Mouse (Mus musculus) neural tube, embryonic 12.5 days (tissue): ENCODE measurements around the gene Kdelr1. TPM values are rescaled to one million over a fixed set of nuclear protein-coding genes. Genes with fewer than 3 reads are reported as not detected.
A peak's percentile ranks its signal among the peaks of the same experiment; 100 is the strongest.

Experiments
- ATAC-seq: fragments of 200-750 bp; cut with Nextera tagmentation; 2 replicates; pipeline ENCODE4 v1.8.0; 2017; ENCODE audit warnings: low read depth, mild to moderate bottlenecking, moderate TSS enrichment, moderate library complexity; ENCODE audit not compliant: low FRiP score
- H3K27ac ChIP-seq: fragments of 300-500 bp; sonication (generic); 2 replicates; pipeline ENCODE4 v1.5.1; 2016
- H3K27me3 ChIP-seq: fragments of 300-500 bp; sonication (generic); replicated peaks from 2 replicates; pipeline ENCODE4 v1.6.1; 2016; ENCODE audit warnings: mild to moderate bottlenecking
- H3K36me3 ChIP-seq: fragments of 300-500 bp; sonication (generic); 2 replicates; pipeline ENCODE4 v1.6.1; 2016; ENCODE audit warnings: mild to moderate bottlenecking
- H3K4me1 ChIP-seq: fragments of 300-500 bp; sonication (generic); 2 replicates; pipeline ENCODE4 v1.6.1; 2016
- H3K4me2 ChIP-seq: fragments of 300-500 bp; sonication (generic); replicated peaks from 2 replicates; pipeline ENCODE4 v1.6.1; 2016; ENCODE audit warnings: mild to moderate bottlenecking
- H3K4me3 ChIP-seq: fragments of 300-500 bp; sonication (generic); 2 replicates; pipeline ENCODE4 v1.5.1; 2016
- H3K9ac ChIP-seq: fragments of 300-500 bp; sonication (generic); 2 replicates; pipeline ENCODE4 v1.6.1; 2016; ENCODE audit warnings: mild to moderate bottlenecking
- H3K9me3 ChIP-seq: fragments of 300-500 bp; sonication (generic); 2 replicates; pipeline ENCODE4 v1.6.1; 2016; ENCODE audit warnings: mild to moderate bottlenecking
- WGBS: fragments of 180-500 bp; shearing (Covaris S2); methylation state at CpG from one replicate; pipeline ENCODE4 v1.1.7; 2016; 5-methylcytosine and 5-hydroxymethylcytosine counted together
- polyA plus RNA-seq: library from polyadenylated mRNA; unstranded; fragments of >200 nt; fragmentation: Nextera tagmentation; extraction: Ambion mirVana; gene quantifications from 2 replicates; pipeline ENCODE4 v1.2.1, GENCODE M21; 2016

The Kdelr1 gene
- polyA plus RNA-seq, 1 experiment from 2014 or later: 41.8 TPM

GRCm38 (mm10) chr7:45920583-45921241 is 48.1 kb downstream of the Kdelr1 start:
- Histone ChIP-seq H3K27ac (no peak overlapping the region), H3K4me1 (peaks cover 38% of the 10 kb centered on the region), H3K4me3 (peak overlapping the region; percentile 11; the same call in 1 of the 2 replicates), H3K27me3 (no peaks in the 10 kb centered on the region), H3K4me2 (peak overlapping the region; percentile 42), H3K9me3 (no peaks in the 10 kb centered on the region), H3K36me3 (no peaks in the 10 kb centered on the region), H3K9ac (no peak overlapping the region)
- WGBS: 56% methylated on average over 9 of the region's 9 CpGs
- no peak for ATAC-seq

- Histone ChIP-seq H3K4me2 (peak within 1 kb of the TSS; percentile 42), H3K9ac (no peak within 1 kb of the TSS), H3K36me3 (no peaks in the 10 kb centered on the region), H3K9me3 (no peaks in the 10 kb centered on the region), H3K4me3 (peak within 1 kb of the TSS; percentile 11; the same call in 1 of the 2 replicates), H3K27ac (no peak within 1 kb of the TSS), H3K27me3 (no peaks in the 10 kb centered on the region), H3K4me1 (peaks cover 33% of the 10 kb centered on the region)
- 55% methylated on average over 9 of the region's 9 CpGs for WGBS
- ATAC-seq: no peak
Observed at GRCm38 (mm10) chr7:45921242-45921621, 48.7 kb downstream of the Kdelr1 start, which contains the start of gene Emp3. TSS of gene Emp3 (minus strand) at chr7:45921404.

- 85% methylated on average over 12 of the region's 12 CpGs for WGBS
- Histone ChIP-seq H3K9ac (no peak overlapping the region), H3K4me2 (peak overlapping the region; percentile 63; the same call in 1 of the 2 replicates), H3K4me3 (no peak overlapping the region), H3K9me3 (no peaks in the 10 kb centered on the region), H3K4me1 (peaks cover 24% of the 10 kb centered on the region), H3K27ac (no peak overlapping the region), H3K36me3 (no peaks in the 10 kb centered on the region), H3K27me3 (no peaks in the 10 kb centered on the region)
- ATAC-seq: no peak
Observed at GRCm38 (mm10) chr7:45921950-45922600, 49.5 kb downstream of the Kdelr1 start.

GRCm38 (mm10) chr7:45922928-45923761 is 50.6 kb downstream of the Kdelr1 start:
- Histone ChIP-seq H3K36me3 (no peaks in the 10 kb centered on the region), H3K4me1 (peaks cover 13% of the 10 kb centered on the region; the same call in 1 of the 2 replicates), H3K4me2 (peak overlapping the region; percentile 63), H3K27ac (peak overlapping the region; percentile 54), H3K9ac (peak overlapping the region; percentile 3; the same call in 1 of the 2 replicates), H3K27me3 (no peaks in the 10 kb centered on the region; the same call in 1 of the 2 replicates), H3K4me3 (peak overlapping the region; percentile 41), H3K9me3 (no peaks in the 10 kb centered on the region)
- peak; percentile 91 for ATAC-seq
- under 1% methylated on average over 37 of the region's 37 CpGs for WGBS

- ATAC-seq: peak; percentile 33
- Histone ChIP-seq H3K27ac (peak within 1 kb of the TSS; percentile 54), H3K4me2 (peak within 1 kb of the TSS; percentile 63), H3K4me1 (peaks cover 13% of the 10 kb centered on the region; the same call in 1 of the 2 replicates), H3K4me3 (peak within 1 kb of the TSS; percentile 41), H3K9ac (peak within 1 kb of the TSS; percentile 3; the same call in 1 of the 2 replicates), H3K27me3 (no peaks in the 10 kb centered on the region; the same call in 1 of the 2 replicates), H3K36me3 (no peaks in the 10 kb centered on the region), H3K9me3 (no peaks in the 10 kb centered on the region)
- 4% methylated on average over 24 of the region's 24 CpGs for WGBS
Observed at GRCm38 (mm10) chr7:45923762-45924428, 51.3 kb downstream of the Kdelr1 start, which contains the start of gene Ccdc114. TSS of gene Ccdc114 (plus strand) at chr7:45924072.

GRCm38 (mm10) chr7:45924429-45924816 is 51.9 kb downstream of the Kdelr1 start:
- H3K36me3 ChIP-seq: no peaks in the 10 kb centered on the region
- no peak for ATAC-seq
- no peaks in the 10 kb centered on the region; the same call in 1 of the 2 replicates for H3K27me3 ChIP-seq
- no peaks in the 10 kb centered on the region for H3K9me3 ChIP-seq
- H3K4me2 ChIP-seq: peak overlapping the region; percentile 63
- H3K4me3 ChIP-seq: peak overlapping the region; percentile 41; the same call in 1 of the 2 replicates
- no peak overlapping the region for H3K9ac ChIP-seq
- 9% methylated on average over 14 of the region's 14 CpGs for WGBS
- H3K27ac ChIP-seq: no peak overlapping the region
- peaks cover 13% of the 10 kb centered on the region; the same call in 1 of the 2 replicates for H3K4me1 ChIP-seq

GRCm38 (mm10) chr7:45928626-45929295 is 56.2 kb downstream of the Kdelr1 start:
- Histone ChIP-seq H3K27ac (no peak overlapping the region), H3K4me3 (no peak overlapping the region), H3K9me3 (peaks cover 7% of the 10 kb centered on the region; the same call in 1 of the 2 replicates), H3K4me2 (0 out of 2 replicates have a peak overlapping the region, but pooled peaks have one; percentile 2), H3K36me3 (no peaks in the 10 kb centered on the region), H3K27me3 (no peaks in the 10 kb centered on the region; the same call in 1 of the 2 replicates), H3K9ac (no peak overlapping the region), H3K4me1 (0 out of 2 replicates have a peak, but pooled peaks cover 6% of the 10 kb centered on the region)
- ATAC-seq: no peak
- WGBS: 23% methylated on average over 18 of the region's 23 CpGs

GRCm38 (mm10) chr7:45929688-45930087 is 57.1 kb downstream of the Kdelr1 start:
- H3K9me3 ChIP-seq: peaks cover 7% of the 10 kb centered on the region; the same call in 1 of the 2 replicates
- H3K27ac ChIP-seq: no peak overlapping the region
- H3K27me3 ChIP-seq: no peaks in the 10 kb centered on the region; the same call in 1 of the 2 replicates
- no peak overlapping the region for H3K4me2 ChIP-seq
- WGBS: 93% methylated on average over 1 of the region's 1 CpGs
- H3K4me1 ChIP-seq: no peaks in the 10 kb centered on the region
- ATAC-seq: no peak
- H3K4me3 ChIP-seq: no peak overlapping the region
- no peak overlapping the region for H3K9ac ChIP-seq
- H3K36me3 ChIP-seq: no peaks in the 10 kb centered on the region

Other genes starting within 250 kb of the Kdelr1 start
- 16.5 and 16.8 TPM in 2 replicates for gene Rasip1, start 245.3 kb upstream of the Kdelr1 start, polyA plus RNA-seq
- 3.5 and 4.9 TPM in 2 replicates for gene Mamstr, start 232.8 kb upstream of the Kdelr1 start, polyA plus RNA-seq
- 0.17 and 0.20 TPM in 2 replicates for gene Fut2, start 206.4 kb upstream of the Kdelr1 start, polyA plus RNA-seq
- gene Ntn5, start 188.8 kb upstream of the Kdelr1 start, polyA plus RNA-seq: 1.2 and 1.7 TPM in 2 replicates
- 1.0 and 1.2 TPM in 2 replicates for gene Sec1, start 178.4 kb upstream of the Kdelr1 start, polyA plus RNA-seq
- 35.5 and 36.6 TPM in 2 replicates for gene Car11, start 172.9 kb upstream of the Kdelr1 start, polyA plus RNA-seq
- 4.1 TPM in 2 replicates for gene Dbp, start 167.7 kb upstream of the Kdelr1 start, polyA plus RNA-seq
- gene Rpl18, start 157.3 kb upstream of the Kdelr1 start, polyA plus RNA-seq: 665 and 700 TPM in 2 replicates
- 28.0 and 29.0 TPM in 2 replicates for gene Sphk2, start 154.8 kb upstream of the Kdelr1 start, polyA plus RNA-seq
- gene Fam83e, start 151.6 kb upstream of the Kdelr1 start, polyA plus RNA-seq: 0.94 and 1.00 TPM in 2 replicates
- gene Spaca4, start 147.0 kb upstream of the Kdelr1 start, polyA plus RNA-seq: not detected in 2 replicates
- 10.9 and 14.1 TPM in 2 replicates for gene Lmtk3, start 89.0 kb upstream of the Kdelr1 start, polyA plus RNA-seq
- 2.1 and 2.4 TPM in 2 replicates for gene Sult2b1, start 88.1 kb upstream of the Kdelr1 start, polyA plus RNA-seq
- gene Cyth2, start 58.2 kb upstream of the Kdelr1 start, polyA plus RNA-seq: 305 and 308 TPM in 2 replicates
- 0.86 and 0.87 TPM in 2 replicates for gene Kcnj14, start 48.0 kb upstream of the Kdelr1 start, polyA plus RNA-seq
- 48.3 and 50.7 TPM in 2 replicates for gene Grwd1, start 41.8 kb upstream of the Kdelr1 start, polyA plus RNA-seq
- 1.3 and 1.5 TPM in 2 replicates for gene Grin2d, start 5.6 kb downstream of the Kdelr1 start, polyA plus RNA-seq
- gene Syngr4, start 23.9 kb downstream of the Kdelr1 start, polyA plus RNA-seq: 0.22 and 0.56 TPM in 2 replicates
- gene Tmem143, start 24.2 kb downstream of the Kdelr1 start, polyA plus RNA-seq: 3.9 and 4.4 TPM in 2 replicates
- 32.8 and 33.2 TPM in 2 replicates for gene Emp3, start 48.6 kb downstream of the Kdelr1 start, polyA plus RNA-seq
- 2.8 and 3.7 TPM in 2 replicates for gene Ccdc114, start 51.3 kb downstream of the Kdelr1 start, polyA plus RNA-seq
- 0.22 and 0.71 TPM in 2 replicates for gene Abcc6, start 157.5 kb downstream of the Kdelr1 start, polyA plus RNA-seq
- gene Nomo1, start 160.9 kb downstream of the Kdelr1 start, polyA plus RNA-seq: 33.3 and 36.4 TPM in 2 replicates
- 0.64 and 0.79 TPM in 2 replicates for gene Kcnj11, start 228.0 kb downstream of the Kdelr1 start, polyA plus RNA-seq